Mouse (Mus musculus): ENCODE data around the gene Rbx1.

Rbx1 gene

DNA sequence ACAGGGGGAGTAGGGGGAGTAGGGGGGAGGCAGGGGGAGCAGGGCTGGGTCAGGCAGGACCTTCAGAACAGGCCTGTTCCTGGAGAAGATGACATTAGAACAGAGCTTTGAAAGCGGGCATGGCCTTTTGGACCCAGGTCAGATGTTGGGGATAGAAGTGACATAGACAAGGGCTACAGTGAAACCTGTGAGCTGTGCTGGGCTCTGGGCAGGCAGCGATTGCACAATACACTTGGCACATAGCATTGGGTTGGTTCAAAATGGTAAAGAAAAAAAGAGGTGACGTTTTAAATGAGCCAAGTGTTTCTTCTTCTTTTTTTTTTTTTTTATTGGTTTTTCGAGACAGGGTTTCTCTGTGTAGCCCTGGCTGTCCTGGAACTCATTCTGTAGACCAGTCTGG, 19.4 kb downstream of the Rbx1 start:
- peak in 1 of 2 experiments; percentile 27 for DNase-seq

- DNase-seq, result no peak
Measured at GRCm38 (mm10) chr15:81503466-81503865, 37.4 kb downstream of the Rbx1 start.

DNA sequence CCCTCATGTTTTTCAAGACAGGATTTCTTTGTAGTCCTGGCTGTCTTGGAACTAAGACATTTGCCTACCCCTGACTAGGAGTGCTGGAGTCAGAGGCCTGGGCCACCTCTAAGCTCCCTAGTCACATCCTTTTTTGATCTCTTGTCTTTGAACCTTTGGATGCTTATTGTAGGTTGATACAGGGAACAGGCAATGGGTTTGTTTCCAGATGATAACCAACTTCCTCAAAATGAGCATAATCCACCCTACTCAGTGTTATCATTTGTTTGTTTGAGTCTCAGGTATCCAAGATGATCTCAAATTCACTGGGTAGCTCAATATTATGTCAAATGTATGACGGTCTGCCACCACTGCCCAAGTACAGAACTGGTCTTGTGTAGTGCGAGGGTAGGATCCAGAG, 37.9 kb downstream of the Rbx1 start:
- no peak for DNase-seq

DNA sequence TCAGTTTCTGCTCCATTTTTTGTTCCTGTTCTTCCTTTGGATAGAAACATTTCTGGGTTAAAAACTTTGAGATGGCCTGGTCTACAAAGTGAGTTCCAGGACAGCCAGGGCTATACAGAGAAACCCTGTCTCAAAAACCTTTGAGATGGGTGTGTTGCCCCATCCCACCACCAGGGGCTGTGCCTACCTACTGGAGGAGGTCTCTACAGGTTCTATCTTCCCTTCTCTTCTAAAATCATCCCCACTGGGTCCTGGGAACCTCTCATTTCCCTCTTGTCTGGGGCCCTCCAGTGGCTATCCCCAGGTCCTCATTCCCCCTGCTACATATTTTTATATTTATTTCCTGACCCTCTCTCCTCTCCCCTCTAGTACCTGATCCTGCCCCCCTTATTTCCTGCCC, 41.1 kb downstream of the Rbx1 start:
- DNase-seq, result peak in 1 of 2 experiments; percentile 76

DNA sequence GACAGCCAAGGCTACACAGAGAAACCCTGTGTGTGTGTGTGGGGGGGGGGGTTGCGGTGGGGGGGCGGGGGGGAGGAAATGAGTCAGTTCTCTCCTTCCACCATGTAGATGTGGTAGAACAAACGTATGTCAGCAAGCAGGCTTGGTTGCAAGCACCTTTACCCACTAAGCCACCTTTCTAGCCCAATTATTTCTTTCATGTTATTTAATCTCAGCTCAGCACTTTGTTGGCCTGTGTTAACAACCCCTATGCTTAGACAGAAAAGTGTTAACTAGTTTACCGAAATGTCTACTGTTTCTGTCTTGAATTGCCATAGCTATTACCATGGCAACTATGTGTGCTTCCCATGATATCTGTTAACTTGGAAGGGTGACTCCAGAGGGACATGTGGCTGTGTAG, 44.5 kb downstream of the Rbx1 start:
- no peak for DNase-seq

DNA sequence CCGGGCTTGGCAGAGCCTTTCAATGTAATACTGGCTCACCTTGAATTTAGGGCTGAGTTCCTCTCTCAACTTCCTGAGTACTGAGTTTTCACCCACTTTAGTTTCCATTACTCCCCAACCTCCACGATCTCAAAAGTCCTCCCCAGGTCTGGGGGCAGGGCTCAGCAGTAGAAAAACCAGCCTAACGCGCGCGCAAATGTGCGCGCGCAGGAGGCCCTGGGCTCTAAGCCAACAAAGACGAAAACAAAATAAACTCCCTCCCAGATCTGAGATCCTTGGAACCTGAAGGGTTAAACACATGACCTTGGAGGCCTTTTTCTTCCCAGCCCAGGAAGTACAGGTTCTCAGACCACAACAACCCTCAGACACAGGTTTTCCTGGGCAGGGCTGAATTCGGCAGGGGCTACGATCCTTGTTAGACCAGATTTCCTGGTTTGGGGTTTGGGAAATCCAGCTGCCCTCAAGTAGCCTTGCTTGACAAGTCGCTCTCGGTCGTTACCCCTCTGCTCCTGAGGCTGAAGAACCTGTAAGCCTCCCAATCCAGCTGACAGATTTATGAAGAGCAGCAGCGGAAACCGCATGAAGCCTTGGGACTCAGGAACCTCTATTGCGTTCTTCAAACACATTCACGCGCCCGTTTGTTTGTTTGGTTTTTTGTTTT, 45.6 kb downstream of the Rbx1 start:
- DNase-seq, result peak; percentile 68 to 82

DNA sequence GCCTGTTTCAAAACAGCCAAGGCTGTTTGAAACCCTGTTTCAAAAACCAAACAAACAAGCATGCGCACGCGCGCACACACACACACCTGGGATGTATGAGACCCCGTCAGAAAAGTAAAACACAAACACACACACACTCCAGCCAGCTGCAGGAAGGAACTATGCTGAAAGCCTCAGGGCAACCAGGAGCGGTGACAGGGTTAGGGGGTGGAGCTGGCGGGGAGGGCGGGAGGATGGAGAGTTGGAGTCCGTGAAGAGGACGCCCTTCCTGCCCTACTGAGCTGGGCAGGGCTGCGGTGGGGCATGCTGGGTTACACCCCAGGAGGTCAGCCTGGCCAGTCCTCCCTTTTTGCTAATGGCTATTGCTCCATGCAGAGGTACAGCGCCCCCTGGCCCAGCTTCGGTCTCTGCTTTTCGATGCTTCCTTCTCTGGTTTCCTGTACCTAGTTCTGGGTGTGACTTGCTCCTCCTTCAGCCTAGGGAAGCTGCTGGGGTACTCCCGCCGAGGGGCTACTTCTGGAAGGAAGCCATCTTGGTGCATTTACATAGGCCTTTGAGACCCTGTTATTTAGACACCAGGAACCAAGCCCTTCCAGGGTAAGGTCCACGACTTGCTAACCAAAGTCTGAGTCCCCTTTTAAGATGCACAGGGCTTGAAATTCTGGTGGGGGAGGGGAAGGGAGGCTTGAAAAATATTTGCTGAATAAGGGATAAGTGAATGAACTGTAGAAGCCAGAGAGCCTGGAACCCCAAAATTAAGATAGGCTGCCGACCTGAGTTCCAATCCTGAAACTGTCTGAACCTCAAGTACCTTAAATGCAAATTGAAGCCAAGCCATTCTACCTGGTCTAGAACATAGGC, 48.2 kb downstream of the Rbx1 start:
- peak; percentile 96 to 98 for DNase-seq

- no peak for DNase-seq
Measured at GRCm38 (mm10) chr15:81515221-81515620, 49.1 kb downstream of the Rbx1 start.

GRCm38 (mm10) chr15:81518031-81518430, 51.9 kb downstream of the Rbx1 start:
- peak in 1 of 2 experiments; percentile 21 for DNase-seq

GRCm38 (mm10) chr15:81518761-81519160, 52.7 kb downstream of the Rbx1 start:
- DNase-seq, result no peak

- DNase-seq, result peak; percentile 70 to 82
Measured at GRCm38 (mm10) chr15:81522036-81522751, 56.1 kb downstream of the Rbx1 start.

GRCm38 (mm10) chr15:81522761-81523168, 56.7 kb downstream of the Rbx1 start:
- DNase-seq, result peak in 1 of 2 experiments; percentile 53

GRCm38 (mm10) chr15:81523169-81523871, 57.2 kb downstream of the Rbx1 start:
- DNase-seq, result peak; percentile 95 to 99

GRCm38 (mm10) chr15:81523901-81524300, 57.8 kb downstream of the Rbx1 start:
- DNase-seq, result peak in 1 of 2 experiments; percentile 12

Measured in kidney, postnatal 36 days (tissue).